Mouse (Mus musculus): ENCODE results near the gene Carmil1.

DNA sequence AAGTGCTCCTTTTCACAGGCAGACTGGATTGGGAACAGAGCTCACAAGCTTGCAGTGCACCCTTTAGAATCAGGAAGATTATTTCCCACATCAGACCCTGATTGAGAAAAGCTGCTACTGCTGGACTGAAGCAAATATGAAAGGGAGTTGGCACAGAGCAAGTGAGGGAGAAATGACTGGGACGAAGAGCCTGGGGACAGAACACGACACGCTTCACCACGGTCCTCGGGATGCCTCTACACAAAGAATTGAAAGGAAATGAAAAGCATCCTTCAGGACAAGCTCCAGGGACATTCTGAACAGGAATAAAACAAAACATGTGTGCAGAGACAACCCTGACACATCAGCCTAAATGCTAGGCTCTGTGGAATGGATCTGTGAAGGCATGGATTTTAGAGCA lies 103.0 kb downstream of the Carmil1 start:
- TF ChIP-seq GATA1 (IDR thresholded peaks at IDR 0.05; ENCODE audit: borderline replicate concordance, low read length) (no peak), FLI1 (IDR thresholded peaks at IDR 0.05; ENCODE audit: low read length) (no peak)
